Comparison of ENCODE assay signal across 10 mouse cellular contexts in the genomic region with DNA sequence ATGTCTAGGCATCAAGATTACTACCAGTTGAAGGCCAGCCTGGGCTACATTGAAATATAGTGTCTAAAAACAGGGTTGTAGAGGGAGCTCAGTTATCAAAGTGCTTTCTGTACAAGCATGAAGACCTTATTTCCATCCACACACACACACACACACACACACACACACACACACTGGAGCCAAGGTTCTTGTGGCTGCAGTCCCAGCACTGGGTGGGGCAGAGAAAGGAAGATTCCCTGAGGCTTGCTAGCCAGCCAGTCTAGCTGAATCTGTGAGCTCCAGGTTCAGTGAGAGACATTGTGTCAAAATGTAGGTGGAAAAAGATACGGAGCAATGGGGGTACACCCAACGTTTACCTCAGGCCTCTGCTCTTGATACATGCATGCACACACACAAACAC. TPM values are rescaled to one million over a fixed set of nuclear protein-coding genes. Genes with fewer than 3 reads are reported as not detected.
A peak's percentile ranks its signal among the peaks of the same experiment; 100 is the strongest.
DNase-seq lines count a peak whose midpoint lies in the region; ATAC-seq and TF ChIP-seq lines count a peak whose summit lies in the region.
"Had no signal": no experiment of that assay in that cellular context is flagged by ENCODE, and none has a peak within 500 bp of the region (broad histone marks: within the 10 kb centered on the region; RNA-seq: fewer than 3 reads in every experiment).

No protein-coding gene starts in this region.

- no peak overlapping the region for H3K4me3 ChIP-seq in heart, embryonic 15.5 days
- no peak overlapping the region for H3K4me3 ChIP-seq in heart, embryonic 10.5 days
- H3K4me3 ChIP-seq in midbrain, embryonic 14.5 days (replicated peaks; ENCODE audit: low read depth, low read length): no peak overlapping the region
- no peak overlapping the region for H3K4me3 ChIP-seq in midbrain, embryonic 10.5 days
- no peak overlapping the region for H3K4me3 ChIP-seq in forebrain, embryonic 14.5 days (ENCODE audit: low read depth, low read length)
- H3K4me3 ChIP-seq in stomach, postnatal 0 days (ENCODE audit: low read depth, low read length): no peak overlapping the region

- 68% methylated on average over 2 of the region's 2 CpGs for WGBS in heart, embryonic 15.5 days
- 85% methylated on average over 2 of the region's 2 CpGs for WGBS in heart, embryonic 10.5 days
- WGBS in midbrain, embryonic 14.5 days: 77% methylated on average over 2 of the region's 2 CpGs
- WGBS in midbrain, embryonic 10.5 days: 86% methylated on average over 2 of the region's 2 CpGs
- WGBS in forebrain, embryonic 14.5 days: 40% methylated on average over 2 of the region's 2 CpGs
- WGBS in stomach, postnatal 0 days: 70% methylated on average over 2 of the region's 2 CpGs

- TF ChIP-seq CTCF in stomach, postnatal 0 days (IDR thresholded peaks at IDR 0.05; ENCODE audit: low read depth): no peak

- H3K4me2 ChIP-seq in heart, embryonic 15.5 days: no peak overlapping the region
- H3K4me2 ChIP-seq in midbrain, embryonic 14.5 days (ENCODE audit: low read length): no peak overlapping the region
- H3K4me2 ChIP-seq in forebrain, embryonic 14.5 days (ENCODE audit: low read length): peak overlapping the region; percentile 11; the same call in 1 of the 2 replicates
- no peak overlapping the region for H3K4me2 ChIP-seq in stomach, postnatal 0 days (replicated peaks; ENCODE audit: low read depth)
- H3K4me2 ChIP-seq: midbrain, embryonic 11.5 days had no signal

- peaks cover 11% of the 10 kb centered on the region for H3K27me3 ChIP-seq in heart, embryonic 15.5 days
- peaks cover 13% of the 10 kb centered on the region for H3K27me3 ChIP-seq in heart, embryonic 10.5 days (ENCODE audit: insufficient read depth, poor library complexity, severe bottlenecking)
- H3K27me3 ChIP-seq in midbrain, embryonic 14.5 days (ENCODE audit: control insufficient read depth, insufficient read depth, low read length): peaks cover 9% of the 10 kb centered on the region; the same call in 1 of the 2 replicates
- peaks cover 16% of the 10 kb centered on the region for H3K27me3 ChIP-seq in midbrain, embryonic 10.5 days (ENCODE audit: low read depth, poor library complexity, severe bottlenecking)
- peaks cover 10% of the 10 kb centered on the region for H3K27me3 ChIP-seq in forebrain, embryonic 14.5 days (replicated peaks; ENCODE audit: control insufficient read depth, insufficient read depth, low read length)
- no peaks in the 10 kb centered on the region for H3K27me3 ChIP-seq in stomach, postnatal 0 days (ENCODE audit: control insufficient read depth, insufficient read depth, low read length)

- peaks cover 40% of the 10 kb centered on the region for H3K4me1 ChIP-seq in heart, embryonic 15.5 days (replicated peaks)
- H3K4me1 ChIP-seq in heart, embryonic 10.5 days: peaks cover 35% of the 10 kb centered on the region
- peaks cover 7% of the 10 kb centered on the region for H3K4me1 ChIP-seq in midbrain, embryonic 14.5 days (ENCODE audit: control insufficient read depth, insufficient read depth, low read length)
- H3K4me1 ChIP-seq in midbrain, embryonic 10.5 days: peaks cover 24% of the 10 kb centered on the region
- peaks cover 20% of the 10 kb centered on the region for H3K4me1 ChIP-seq in forebrain, embryonic 14.5 days (ENCODE audit: control insufficient read depth, insufficient read depth, low read length)
- H3K4me1 ChIP-seq in stomach, postnatal 0 days (replicated peaks; ENCODE audit: control insufficient read depth, insufficient read depth): 0 out of 2 replicates have a peak, but pooled peaks cover 2% of the 10 kb centered on the region

- H3K9me3 ChIP-seq in heart, embryonic 15.5 days (replicated peaks): no peaks in the 10 kb centered on the region
- no peaks in the 10 kb centered on the region for H3K9me3 ChIP-seq in heart, embryonic 10.5 days
- no peaks in the 10 kb centered on the region for H3K9me3 ChIP-seq in midbrain, embryonic 14.5 days (ENCODE audit: control insufficient read depth, low read length)
- no peaks in the 10 kb centered on the region for H3K9me3 ChIP-seq in midbrain, embryonic 10.5 days (replicated peaks)
- H3K9me3 ChIP-seq in forebrain, embryonic 14.5 days (replicated peaks; ENCODE audit: control insufficient read depth, low read length): no peaks in the 10 kb centered on the region
- H3K9me3 ChIP-seq in stomach, postnatal 0 days (ENCODE audit: control insufficient read depth, low read length): no peaks in the 10 kb centered on the region

- no peak for ATAC-seq in heart, embryonic 15.5 days (replicated peaks; ENCODE audit: insufficient number of reproducible peaks, insufficient read depth, low FRiP score, low read depth)
- ATAC-seq in midbrain, embryonic 14.5 days (ENCODE audit: low FRiP score, low TSS enrichment): no peak
- ATAC-seq in forebrain, embryonic 14.5 days: 0 out of 2 replicates have a peak, but pooled peaks have one; percentile 21
- ATAC-seq in stomach, postnatal 0 days (ENCODE audit: low FRiP score, low TSS enrichment): no peak
- ATAC-seq: activated CD4-positive, CD25-positive, alpha-beta regulatory T cell, adult 4 months had no signal

- H3K36me3 ChIP-seq in heart, embryonic 15.5 days: peaks cover 4% of the 10 kb centered on the region; the same call in 1 of the 2 replicates
- peaks cover 32% of the 10 kb centered on the region for H3K36me3 ChIP-seq in heart, embryonic 10.5 days
- peaks cover 43% of the 10 kb centered on the region for H3K36me3 ChIP-seq in midbrain, embryonic 14.5 days (ENCODE audit: control insufficient read depth, insufficient read depth, low read length)
- peaks cover 38% of the 10 kb centered on the region for H3K36me3 ChIP-seq in midbrain, embryonic 10.5 days
- H3K36me3 ChIP-seq in forebrain, embryonic 14.5 days (ENCODE audit: control insufficient read depth, insufficient read depth, low read length): peaks cover 27% of the 10 kb centered on the region
- H3K36me3 ChIP-seq in stomach, postnatal 0 days (ENCODE audit: control insufficient read depth, insufficient read depth, low read length): no peaks in the 10 kb centered on the region; the same call in 1 of the 2 replicates

- H3K9ac ChIP-seq in heart, embryonic 15.5 days: no peak overlapping the region
- no peak overlapping the region for H3K9ac ChIP-seq in midbrain, embryonic 14.5 days (replicated peaks; ENCODE audit: low read length)
- no peak overlapping the region for H3K9ac ChIP-seq in forebrain, embryonic 14.5 days (ENCODE audit: low read length)
- no peak overlapping the region for H3K9ac ChIP-seq in stomach, postnatal 0 days (ENCODE audit: low read length)

- peak overlapping the region; percentile 88 for H3K27ac ChIP-seq in heart, embryonic 15.5 days
- H3K27ac ChIP-seq in heart, embryonic 10.5 days: no peak overlapping the region
- H3K27ac ChIP-seq in midbrain, embryonic 14.5 days (replicated peaks; ENCODE audit: low read depth, low read length): peak overlapping the region; percentile 37; the same call in 1 of the 2 replicates
- no peak overlapping the region for H3K27ac ChIP-seq in midbrain, embryonic 10.5 days (replicated peaks)
- H3K27ac ChIP-seq in forebrain, embryonic 14.5 days (ENCODE audit: low read depth, low read length): peak overlapping the region; percentile 79; the same call in 1 of the 2 replicates
- 0 out of 2 replicates have a peak overlapping the region, but pooled peaks have one; percentile 18 for H3K27ac ChIP-seq in stomach, postnatal 0 days (replicated peaks)

- DNase-seq in heart, embryonic 10.5 days (ENCODE audit: low spot score): no peak
- DNase-seq in midbrain, embryonic 14.5 days: no peak
- DNase-seq in midbrain, embryonic 10.5 days (ENCODE audit: low spot score): no peak
- peak; percentile 30 for DNase-seq in forebrain, embryonic 14.5 days (ENCODE audit: low spot score)
- no peak for DNase-seq in stomach, postnatal 0 days (ENCODE audit: low spot score)
- DNase-seq in thymus, postnatal 14 days: no peak
- DNase-seq: spleen, adult 18-20 months had no signal

- TF ChIP-seq EP300 in stomach, postnatal 0 days (optimal IDR thresholded peaks at IDR 0.05): no peak

RNA-seq across cellular contexts. Expression of a gene that starts 8.0 kb away (rescaled TPM):
- 18.9 and 21.0 TPM in 2 replicates for polyA plus RNA-seq in heart, embryonic 15.5 days (2015; fragmentation: Nextera tagmentation; extraction: Ambion mirVana)
- 12.2 and 14.2 TPM in 2 replicates for polyA plus RNA-seq in heart, embryonic 10.5 days (2016; fragmentation: Nextera tagmentation; extraction: Ambion mirVana)
- polyA plus RNA-seq in midbrain, embryonic 14.5 days (2014; fragmentation: Nextera tagmentation; extraction: Ambion mirVana): 2.6 and 9.3 TPM in 2 replicates
- polyA plus RNA-seq in midbrain, embryonic 10.5 days (2016; fragmentation: Nextera tagmentation; extraction: Ambion mirVana): 4.3 and 4.8 TPM in 2 replicates
- 3.4 TPM in 2 replicates for polyA plus RNA-seq in forebrain, embryonic 14.5 days (2014; fragmentation: Nextera tagmentation; extraction: Ambion mirVana)
- 8.4 and 8.8 TPM in 2 replicates for polyA plus RNA-seq in stomach, postnatal 0 days (2015; fragmentation: Nextera tagmentation; extraction: Ambion mirVana)

RNA-seq across cellular contexts. Expression of a gene that starts 18.3 kb away (rescaled TPM):
- 73.8 and 73.9 TPM in 2 replicates for polyA plus RNA-seq in heart, embryonic 15.5 days (2015; fragmentation: Nextera tagmentation; extraction: Ambion mirVana)
- 9.7 and 12.8 TPM in 2 replicates for polyA plus RNA-seq in heart, embryonic 10.5 days (2016; fragmentation: Nextera tagmentation; extraction: Ambion mirVana)
- polyA plus RNA-seq in midbrain, embryonic 14.5 days (2014; fragmentation: Nextera tagmentation; extraction: Ambion mirVana): 2.6 and 3.1 TPM in 2 replicates
- polyA plus RNA-seq in midbrain, embryonic 10.5 days (2016; fragmentation: Nextera tagmentation; extraction: Ambion mirVana): 0.60 and 1.5 TPM in 2 replicates
- 4.8 and 8.2 TPM in 2 replicates for polyA plus RNA-seq in forebrain, embryonic 14.5 days (2014; fragmentation: Nextera tagmentation; extraction: Ambion mirVana)
- polyA plus RNA-seq in stomach, postnatal 0 days (2015; fragmentation: Nextera tagmentation; extraction: Ambion mirVana): 0.22 and 0.27 TPM in 2 replicates
- polyA plus RNA-seq: activated CD4-positive, CD25-positive, alpha-beta regulatory T cell, adult 4 months had no signal

RNA-seq across cellular contexts. Expression of a gene that starts 28.1 kb away (rescaled TPM):
- 2.1 and 2.2 TPM in 2 replicates for polyA plus RNA-seq in heart, embryonic 15.5 days (2015; fragmentation: Nextera tagmentation; extraction: Ambion mirVana)
- polyA plus RNA-seq in heart, embryonic 10.5 days (2016; fragmentation: Nextera tagmentation; extraction: Ambion mirVana): 1.0 and 1.8 TPM in 2 replicates
- 1.8 and 2.5 TPM in 2 replicates for polyA plus RNA-seq in midbrain, embryonic 14.5 days (2014; fragmentation: Nextera tagmentation; extraction: Ambion mirVana)
- polyA plus RNA-seq in midbrain, embryonic 10.5 days (2016; fragmentation: Nextera tagmentation; extraction: Ambion mirVana): 2.4 and 2.6 TPM in 2 replicates
- polyA plus RNA-seq in forebrain, embryonic 14.5 days (2014; fragmentation: Nextera tagmentation; extraction: Ambion mirVana): 1.8 and 2.3 TPM in 2 replicates
- polyA plus RNA-seq in stomach, postnatal 0 days (2015; fragmentation: Nextera tagmentation; extraction: Ambion mirVana): 0.85 and 1.3 TPM in 2 replicates

RNA-seq across cellular contexts. Expression of a gene that starts 34.7 kb away (rescaled TPM):
- 93.2 and 96.6 TPM in 2 replicates for polyA plus RNA-seq in heart, embryonic 15.5 days (2015; fragmentation: Nextera tagmentation; extraction: Ambion mirVana)
- 132 and 142 TPM in 2 replicates for polyA plus RNA-seq in heart, embryonic 10.5 days (2016; fragmentation: Nextera tagmentation; extraction: Ambion mirVana)
- 112 and 130 TPM in 2 replicates for polyA plus RNA-seq in midbrain, embryonic 14.5 days (2014; fragmentation: Nextera tagmentation; extraction: Ambion mirVana)
- 168 and 180 TPM in 2 replicates for polyA plus RNA-seq in midbrain, embryonic 10.5 days (2016; fragmentation: Nextera tagmentation; extraction: Ambion mirVana)
- 141 and 155 TPM in 2 replicates for polyA plus RNA-seq in forebrain, embryonic 14.5 days (2014; fragmentation: Nextera tagmentation; extraction: Ambion mirVana)
- polyA plus RNA-seq in stomach, postnatal 0 days (2015; fragmentation: Nextera tagmentation; extraction: Ambion mirVana): 96.9 and 103 TPM in 2 replicates

RNA-seq across cellular contexts. Expression of a gene that starts 35.2 kb away (rescaled TPM):
- polyA plus RNA-seq in heart, embryonic 15.5 days (2015; fragmentation: Nextera tagmentation; extraction: Ambion mirVana): 8.8 and 10.0 TPM in 2 replicates
- polyA plus RNA-seq in heart, embryonic 10.5 days (2016; fragmentation: Nextera tagmentation; extraction: Ambion mirVana): 10.8 and 12.1 TPM in 2 replicates
- 18.5 and 20.0 TPM in 2 replicates for polyA plus RNA-seq in midbrain, embryonic 14.5 days (2014; fragmentation: Nextera tagmentation; extraction: Ambion mirVana)
- 17.0 and 21.2 TPM in 2 replicates for polyA plus RNA-seq in midbrain, embryonic 10.5 days (2016; fragmentation: Nextera tagmentation; extraction: Ambion mirVana)
- 11.1 and 14.0 TPM in 2 replicates for polyA plus RNA-seq in forebrain, embryonic 14.5 days (2014; fragmentation: Nextera tagmentation; extraction: Ambion mirVana)
- polyA plus RNA-seq in stomach, postnatal 0 days (2015; fragmentation: Nextera tagmentation; extraction: Ambion mirVana): 11.3 and 11.8 TPM in 2 replicates

Comparison
In these comparisons a context has a peak if more than half of its experiments do, and no peak if none do; other contexts are left out.
1. H3K27ac ChIP-seq: peak in heart, embryonic 15.5 days (single experiment), midbrain, embryonic 14.5 days (single experiment), forebrain, embryonic 14.5 days (single experiment) and stomach, postnatal 0 days (single experiment); none in heart, embryonic 10.5 days (single experiment) and midbrain, embryonic 10.5 days (single experiment).